Mouse (Mus musculus) embryo, embryonic 10.5 days (tissue): Measurements from ENCODE around the gene Tmsb15b2.
"Not testable (repeated sequence)": the region's sequence is repeated elsewhere in the genome, so short reads cannot be mapped to it uniquely, and the experiment has no call there.

Experiments
- DNase-seq: peaks from one replicate; pipeline ENCODE4 v3.0.0-alpha.2; 2015; ENCODE audit warnings: low spot score

Tmsb15b2 gene

DNA sequence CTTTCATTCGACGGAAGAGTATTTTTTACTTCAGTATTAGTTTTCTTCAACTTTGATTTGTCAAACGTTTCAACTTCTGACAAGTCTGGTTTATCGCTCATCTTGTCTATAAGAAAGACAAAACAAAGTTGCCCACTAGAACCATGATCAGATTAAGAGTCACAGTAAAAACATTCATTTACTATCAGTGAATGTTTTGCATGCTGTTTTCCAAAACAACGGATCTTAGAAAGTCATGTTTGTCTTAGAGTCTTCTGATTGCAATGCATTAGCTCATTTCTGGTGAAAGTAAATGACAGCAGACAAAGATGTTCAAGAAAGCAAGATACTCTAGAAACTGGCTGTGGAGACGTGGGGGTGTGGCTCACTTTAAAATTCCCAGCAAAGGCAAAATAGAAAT lies at the start of gene Tmsb15b2:
Gene Tmsb15b2, minus strand, starts transcription at position 101 of the 400 bp plus-strand sequence.
- not testable (repeated sequence) for DNase-seq

DNA sequence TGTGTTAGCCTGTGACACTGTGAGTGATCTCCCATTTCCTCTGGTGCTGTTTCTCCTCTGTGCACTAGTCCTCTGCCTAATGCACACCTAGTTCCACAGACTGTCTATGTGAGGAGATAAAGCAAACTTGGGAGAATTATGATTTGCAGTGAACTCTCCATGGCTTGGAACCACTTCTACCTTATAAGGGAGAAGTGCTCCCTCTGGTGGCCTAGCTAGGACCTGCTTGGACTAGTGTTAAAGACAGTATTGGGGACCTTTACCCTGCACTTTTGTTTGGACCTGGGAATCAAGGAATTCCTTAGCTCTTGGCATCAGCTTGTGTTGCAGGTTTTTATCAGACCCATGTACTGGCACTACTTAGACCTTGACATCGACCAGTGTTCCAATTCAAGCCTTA lies 44.0 kb upstream of the Tmsb15b2 start:
- peak; percentile 81 for DNase-seq

DNA sequence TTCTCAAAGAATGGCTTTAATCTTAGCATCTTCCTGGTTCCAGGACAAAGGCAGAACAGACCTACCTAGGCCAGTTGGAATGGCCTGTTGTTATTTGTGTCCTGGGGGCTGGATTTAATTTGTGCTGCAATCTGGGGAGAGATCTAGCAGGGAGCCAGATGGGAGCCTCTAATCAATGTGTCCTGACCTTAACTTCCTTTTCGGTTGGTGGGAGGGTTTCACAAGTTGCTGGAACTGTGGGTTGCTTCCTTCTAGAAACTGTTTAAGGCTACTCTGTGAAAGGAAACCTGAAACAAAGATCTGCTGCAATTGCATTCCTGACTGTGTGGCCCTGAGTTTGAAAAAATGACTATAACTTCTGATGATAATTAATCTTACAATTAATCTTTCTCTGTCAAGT lies 42.4 kb upstream of the Tmsb15b2 start:
- no peak for DNase-seq

GRCm38 (mm10) chrX:137015099-137015709 lies 39.9 kb upstream of the Tmsb15b2 start:
- DNase-seq, result peak; percentile 72

GRCm38 (mm10) chrX:136996256-136996655 lies 21.0 kb upstream of the Tmsb15b2 start:
- DNase-seq, result no peak

- DNase-seq, result peak; percentile 36
Measured at GRCm38 (mm10) chrX:136993641-136994040, 18.3 kb upstream of the Tmsb15b2 start.

DNA sequence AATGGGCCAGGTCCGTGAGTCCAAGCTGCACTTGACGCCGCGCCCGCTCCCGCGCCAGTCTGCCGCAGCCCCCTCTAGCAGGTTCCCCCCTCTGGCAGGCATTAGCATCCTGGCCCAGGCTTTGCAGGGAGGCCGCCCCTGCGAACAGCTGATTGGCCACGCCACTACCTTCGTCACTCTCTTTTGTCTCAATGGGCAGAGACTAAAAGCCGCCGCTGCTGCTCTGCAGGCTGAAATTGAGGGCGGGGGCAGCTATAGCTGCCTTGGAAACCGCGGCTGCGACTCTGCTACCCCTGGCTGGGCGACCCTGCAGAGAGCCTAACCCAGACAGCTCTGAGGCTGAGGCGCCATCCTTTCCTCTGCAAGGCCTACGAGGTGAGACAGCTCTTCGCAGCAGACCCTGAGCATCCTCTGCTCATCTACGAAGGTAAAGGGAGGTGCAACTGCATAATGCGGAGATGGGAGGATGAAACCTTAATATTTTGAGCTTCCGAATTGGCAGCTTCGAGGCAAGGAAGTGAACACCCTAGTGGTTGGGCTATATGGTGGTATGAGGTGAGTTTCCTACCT lies 17.8 kb upstream of the Tmsb15b2 start, which contains the start of gene Zcchc18:
Gene Zcchc18, plus strand, starts transcription at position 178 of the 570 bp plus-strand sequence.
- DNase-seq, result peak; percentile 87

GRCm38 (mm10) chrX:136992191-136992965 lies 17.1 kb upstream of the Tmsb15b2 start:
- DNase-seq, result peak; percentile 43

GRCm38 (mm10) chrX:136991274-136991673 lies 16.0 kb upstream of the Tmsb15b2 start:
- DNase-seq, result no peak

DNA sequence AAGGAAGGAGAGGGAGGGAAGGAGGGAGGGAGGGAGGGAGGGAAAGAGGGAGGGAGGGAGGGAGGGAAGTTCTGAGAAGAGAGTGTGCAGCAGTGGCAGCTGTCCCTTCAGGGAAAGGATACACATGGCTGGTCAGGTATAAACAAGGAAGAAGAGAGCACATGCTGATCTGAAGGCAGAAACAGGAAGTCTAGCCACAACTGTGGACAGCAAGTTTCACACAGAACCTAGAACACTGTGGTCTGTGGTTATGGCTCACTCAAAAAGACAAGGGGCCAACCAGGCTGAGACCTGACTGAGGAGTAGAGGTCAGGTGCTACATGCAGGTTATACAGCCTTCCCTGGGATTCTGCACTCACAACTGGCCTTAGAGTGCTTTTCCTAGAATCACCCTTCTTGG lies 10.7 kb upstream of the Tmsb15b2 start:
- DNase-seq, result no peak

- peak; percentile 19 for DNase-seq
Measured at GRCm38 (mm10) chrX:136978616-136979015, 3.3 kb upstream of the Tmsb15b2 start.

- peak; percentile 88 for DNase-seq
Measured at GRCm38 (mm10) chrX:136976424-136977084, 1.3 kb upstream of the Tmsb15b2 start, which contains the start of the genes Tmsb15l and Tmsb15b1. TSS of gene Tmsb15l (minus strand) at chrX:136976869. TSS of gene Tmsb15b1 (minus strand) at chrX:136976874.

DNA sequence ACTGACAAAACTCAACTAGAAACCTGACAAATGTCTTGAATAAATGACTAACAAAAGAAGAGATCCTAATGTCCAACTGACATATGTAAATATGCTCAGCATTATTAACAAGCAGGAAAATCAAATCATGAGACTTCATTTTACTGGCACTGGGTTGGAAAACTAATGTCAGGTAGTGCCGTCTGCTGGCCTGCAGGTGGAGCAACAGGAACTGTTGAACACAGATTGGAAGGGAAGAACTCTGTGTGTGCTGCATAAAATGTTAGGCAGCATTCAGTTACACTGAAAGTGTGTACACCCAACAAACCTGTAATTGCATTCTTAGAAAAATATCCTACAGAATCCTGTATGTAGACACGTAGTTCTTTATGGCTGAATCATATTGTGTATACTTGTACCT lies 15.6 kb downstream of the Tmsb15b2 start:
- DNase-seq, result peak; percentile 12

GRCm38 (mm10) chrX:136958300-136958699 lies 17.0 kb downstream of the Tmsb15b2 start:
- not testable (repeated sequence) for DNase-seq

DNA sequence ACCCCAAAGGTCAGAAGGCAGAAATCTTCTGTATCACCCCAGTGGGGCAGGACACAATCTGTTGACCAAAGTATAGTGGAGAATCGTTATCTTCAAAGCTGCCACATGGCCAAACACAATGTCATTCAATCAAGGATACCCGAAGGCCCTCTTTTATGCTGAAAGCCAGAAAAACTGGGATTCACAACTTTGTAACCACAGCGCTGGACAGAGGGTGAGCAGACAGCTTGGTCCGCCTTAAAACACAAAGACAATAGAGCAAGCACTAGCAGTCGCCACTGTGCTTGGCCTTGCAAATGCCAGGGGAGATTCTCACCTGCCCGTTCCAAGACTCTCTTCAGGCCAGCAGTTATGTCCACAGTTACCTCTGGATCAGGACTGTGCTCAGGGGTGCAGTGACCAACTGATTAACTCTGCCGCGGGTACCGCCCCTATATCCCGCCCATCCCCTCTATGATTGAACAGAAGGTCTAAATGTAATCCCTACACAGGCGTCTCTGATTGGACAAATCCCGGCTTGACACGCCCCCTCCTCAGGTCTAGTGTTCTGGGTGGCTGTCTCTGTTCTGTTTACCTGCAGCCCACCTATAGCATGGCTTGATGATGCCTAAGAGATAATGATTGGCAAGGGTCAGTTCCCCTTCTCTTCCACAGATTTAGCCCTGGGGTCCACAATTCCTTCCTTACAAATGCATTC lies 17.6 kb downstream of the Tmsb15b2 start:
- peak; percentile 79 for DNase-seq

GRCm38 (mm10) chrX:136937985-136938384 lies 37.3 kb downstream of the Tmsb15b2 start:
- no peak for DNase-seq

- no peak for DNase-seq
Measured at GRCm38 (mm10) chrX:136927031-136927430, 48.3 kb downstream of the Tmsb15b2 start, which contains the start of gene H2bfm. TSS of gene H2bfm (plus strand) at chrX:136927325.

- DNase-seq, result peak; percentile 22
Measured at GRCm38 (mm10) chrX:136925863-136926262, 49.4 kb downstream of the Tmsb15b2 start.
